Mouse (Mus musculus): Measurements from ENCODE around the gene Axl. TPM values are rescaled to one million over a fixed set of nuclear protein-coding genes. Genes with fewer than 3 reads are reported as not detected.
A peak's percentile ranks its signal among the peaks of the same experiment; 100 is the strongest.

Gene Axl
- polyA plus RNA-seq, 1 experiment from 2014 or later: 34.2 TPM

DNA sequence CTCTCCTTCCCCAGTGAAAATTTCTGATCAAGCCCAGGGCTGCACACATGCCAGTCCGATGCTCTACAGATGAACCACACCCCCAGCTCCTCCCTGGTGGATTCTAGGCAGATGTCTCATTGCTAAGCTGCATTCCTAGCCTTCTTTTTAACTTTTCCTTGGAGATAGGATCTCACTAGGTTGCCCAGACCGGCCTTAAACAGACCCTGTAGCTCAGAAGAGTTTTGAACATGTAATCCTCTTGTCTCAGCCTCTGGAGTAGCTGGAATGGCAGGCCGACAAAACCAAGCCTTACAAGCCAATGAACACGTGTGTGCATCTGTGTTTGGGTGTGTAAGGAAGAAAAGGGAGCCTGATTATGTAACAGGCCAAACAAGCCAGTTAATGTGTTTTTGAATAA, 7.8 kb downstream of the Axl start:
- WGBS: 50% methylated on average over 4 of the region's 4 CpGs
- no peak overlapping the region for H3K27ac ChIP-seq (ENCODE audit: low read depth, low read length)
- DNase-seq (ENCODE audit: low spot score) (no peak), ATAC-seq (replicated peaks; ENCODE audit: low FRiP score) (0 out of 2 replicates have a peak, but pooled peaks have one; percentile 25)
- H3K4me2 ChIP-seq: no peak overlapping the region
- H3K4me3 ChIP-seq (ENCODE audit: low read depth, low read length): no peak overlapping the region
- H3K36me3 ChIP-seq (ENCODE audit: control insufficient read depth, insufficient read depth, low read length): no peaks in the 10 kb centered on the region; the same call in 1 of the 2 replicates
- no peak overlapping the region for H3K9ac ChIP-seq (ENCODE audit: low read depth, low read length)
- no peaks in the 10 kb centered on the region for H3K9me3 ChIP-seq (ENCODE audit: control insufficient read depth, low read length)
- peaks cover 29% of the 10 kb centered on the region for H3K4me1 ChIP-seq (replicated peaks; ENCODE audit: control insufficient read depth, insufficient read depth, low read length)
- no peaks in the 10 kb centered on the region for H3K27me3 ChIP-seq (replicated peaks; ENCODE audit: control insufficient read depth, insufficient read depth, low read length)

GRCm38 (mm10) chr7:25780021-25780420, 8.5 kb downstream of the Axl start:
- H3K36me3 ChIP-seq (ENCODE audit: control insufficient read depth, insufficient read depth, low read length): no peaks in the 10 kb centered on the region; the same call in 1 of the 2 replicates
- no peak for ATAC-seq (replicated peaks; ENCODE audit: low FRiP score)
- WGBS: 84% methylated on average over 5 of the region's 5 CpGs

GRCm38 (mm10) chr7:25768229-25768628, 20.3 kb downstream of the Axl start:
- ATAC-seq (replicated peaks; ENCODE audit: low FRiP score): no peak
- H3K4me1 ChIP-seq (replicated peaks; ENCODE audit: control insufficient read depth, insufficient read depth, low read length): no peaks in the 10 kb centered on the region; the same call in 1 of the 2 replicates
- no peak overlapping the region for H3K9ac ChIP-seq (ENCODE audit: low read depth, low read length)
- H3K9me3 ChIP-seq (ENCODE audit: control insufficient read depth, low read length): no peaks in the 10 kb centered on the region
- no peak overlapping the region for H3K27ac ChIP-seq (ENCODE audit: low read depth, low read length)
- no peaks in the 10 kb centered on the region for H3K27me3 ChIP-seq (replicated peaks; ENCODE audit: control insufficient read depth, insufficient read depth, low read length)
- H3K36me3 ChIP-seq (ENCODE audit: control insufficient read depth, insufficient read depth, low read length): peaks cover 9% of the 10 kb centered on the region; the same call in 1 of the 2 replicates
- DNase-seq (ENCODE audit: low spot score): no peak
- H3K4me3 ChIP-seq (ENCODE audit: low read depth, low read length): no peak overlapping the region
- WGBS: 81% methylated on average over 5 of the region's 5 CpGs
- H3K4me2 ChIP-seq: no peak overlapping the region

More at GRCm38 (mm10) chr7:25780021-25780420, 8.5 kb downstream of the Axl start:
- H3K4me2 ChIP-seq: no peak overlapping the region
- H3K27me3 ChIP-seq (replicated peaks; ENCODE audit: control insufficient read depth, insufficient read depth, low read length): no peaks in the 10 kb centered on the region
- H3K4me3 ChIP-seq (ENCODE audit: low read depth, low read length): no peak overlapping the region
- no peak for DNase-seq (ENCODE audit: low spot score)
- peaks cover 29% of the 10 kb centered on the region for H3K4me1 ChIP-seq (replicated peaks; ENCODE audit: control insufficient read depth, insufficient read depth, low read length)
- H3K9me3 ChIP-seq (ENCODE audit: control insufficient read depth, low read length): no peaks in the 10 kb centered on the region
- no peak overlapping the region for H3K27ac ChIP-seq (ENCODE audit: low read depth, low read length)
- H3K9ac ChIP-seq (ENCODE audit: low read depth, low read length): no peak overlapping the region

- no peaks in the 10 kb centered on the region for H3K9me3 ChIP-seq (ENCODE audit: control insufficient read depth, low read length)
- DNase-seq (ENCODE audit: low spot score) (no peak), ATAC-seq (replicated peaks; ENCODE audit: low FRiP score) (no peak)
- H3K27me3 ChIP-seq (replicated peaks; ENCODE audit: control insufficient read depth, insufficient read depth, low read length): no peaks in the 10 kb centered on the region
- no peak overlapping the region for H3K9ac ChIP-seq (ENCODE audit: low read depth, low read length)
- H3K4me1 ChIP-seq (replicated peaks; ENCODE audit: control insufficient read depth, insufficient read depth, low read length): no peaks in the 10 kb centered on the region; the same call in 1 of the 2 replicates
- 75% methylated on average over 6 of the region's 6 CpGs for WGBS
- H3K4me3 ChIP-seq (ENCODE audit: low read depth, low read length): no peak overlapping the region
- H3K36me3 ChIP-seq (ENCODE audit: control insufficient read depth, insufficient read depth, low read length): peaks cover 9% of the 10 kb centered on the region; the same call in 1 of the 2 replicates
- no peak overlapping the region for H3K27ac ChIP-seq (ENCODE audit: low read depth, low read length)
- no peak overlapping the region for H3K4me2 ChIP-seq
These were observed 22.4 kb downstream of the Axl start for GRCm38 (mm10) chr7:25766108-25766507.

GRCm38 (mm10) chr7:25764221-25764620, 24.3 kb downstream of the Axl start:
- H3K4me1 ChIP-seq (replicated peaks; ENCODE audit: control insufficient read depth, insufficient read depth, low read length): no peaks in the 10 kb centered on the region; the same call in 1 of the 2 replicates
- H3K4me2 ChIP-seq: no peak overlapping the region
- no peaks in the 10 kb centered on the region for H3K9me3 ChIP-seq (ENCODE audit: control insufficient read depth, low read length)
- H3K9ac ChIP-seq (ENCODE audit: low read depth, low read length): no peak overlapping the region
- ATAC-seq (replicated peaks; ENCODE audit: low FRiP score): no peak
- DNase-seq (ENCODE audit: low spot score): no peak
- H3K36me3 ChIP-seq (ENCODE audit: control insufficient read depth, insufficient read depth, low read length): peaks cover 9% of the 10 kb centered on the region; the same call in 1 of the 2 replicates
- 52% methylated on average over 5 of the region's 5 CpGs for WGBS
- no peaks in the 10 kb centered on the region for H3K27me3 ChIP-seq (replicated peaks; ENCODE audit: control insufficient read depth, insufficient read depth, low read length)
- H3K27ac ChIP-seq (ENCODE audit: low read depth, low read length): no peak overlapping the region
- H3K4me3 ChIP-seq (ENCODE audit: low read depth, low read length): no peak overlapping the region

DNA sequence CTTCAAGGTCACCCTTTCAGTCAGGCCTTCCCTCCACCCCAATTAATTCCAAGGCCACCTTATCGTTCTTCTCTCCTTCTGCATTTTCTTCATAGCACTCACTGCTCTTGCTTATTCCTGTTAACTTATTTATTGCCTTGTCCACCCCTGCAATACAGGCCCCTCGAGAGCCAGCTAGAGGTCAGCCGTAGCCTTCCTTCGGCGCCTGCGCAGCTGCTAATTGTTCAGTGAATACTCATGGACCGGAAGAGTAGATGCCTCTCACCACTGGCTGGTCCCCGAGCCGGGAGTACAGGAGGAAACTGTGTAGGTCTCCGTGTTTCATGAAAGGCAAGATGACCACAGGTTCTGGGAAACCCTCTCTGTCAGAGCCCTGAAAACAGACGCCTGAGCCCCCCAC, 24.8 kb downstream of the Axl start:
- Histone ChIP-seq H3K4me1 (replicated peaks; ENCODE audit: control insufficient read depth, insufficient read depth, low read length) (no peaks in the 10 kb centered on the region; the same call in 1 of the 2 replicates), H3K9me3 (ENCODE audit: control insufficient read depth, low read length) (no peaks in the 10 kb centered on the region), H3K4me2 (no peak overlapping the region), H3K36me3 (ENCODE audit: control insufficient read depth, insufficient read depth, low read length) (peaks cover 9% of the 10 kb centered on the region; the same call in 1 of the 2 replicates), H3K27me3 (replicated peaks; ENCODE audit: control insufficient read depth, insufficient read depth, low read length) (no peaks in the 10 kb centered on the region), H3K4me3 (ENCODE audit: low read depth, low read length) (no peak overlapping the region), H3K9ac (ENCODE audit: low read depth, low read length) (no peak overlapping the region), H3K27ac (ENCODE audit: low read depth, low read length) (no peak overlapping the region)
- WGBS: 69% methylated on average over 11 of the region's 11 CpGs
- ATAC-seq (replicated peaks; ENCODE audit: low FRiP score): no peak
- no peak for DNase-seq (ENCODE audit: low spot score)

DNA sequence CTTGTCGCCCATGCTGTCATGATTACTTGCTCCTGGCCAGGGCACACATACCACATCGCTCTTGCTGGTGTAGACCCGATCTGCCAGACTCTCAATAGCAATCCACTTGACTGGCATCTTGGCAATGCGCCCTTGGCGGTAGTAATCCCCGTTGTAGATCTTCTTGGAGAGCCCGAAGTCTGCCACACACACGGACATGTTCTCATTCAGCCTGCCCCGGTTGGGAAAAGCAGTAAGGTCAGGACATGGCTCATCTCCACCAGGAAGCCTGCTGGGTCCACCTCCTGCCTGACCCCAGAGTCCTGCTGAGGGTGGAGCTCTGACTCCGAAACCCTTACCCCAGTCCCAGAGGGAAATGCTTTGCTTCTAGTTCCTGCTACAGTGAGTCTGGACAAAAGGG, 27.2 kb downstream of the Axl start:
- H3K4me2 ChIP-seq: no peak overlapping the region
- 88% methylated on average over 10 of the region's 10 CpGs for WGBS
- H3K27me3 ChIP-seq (replicated peaks; ENCODE audit: control insufficient read depth, insufficient read depth, low read length): no peaks in the 10 kb centered on the region
- H3K4me1 ChIP-seq (replicated peaks; ENCODE audit: control insufficient read depth, insufficient read depth, low read length): no peaks in the 10 kb centered on the region; the same call in 1 of the 2 replicates
- no peak overlapping the region for H3K4me3 ChIP-seq (ENCODE audit: low read depth, low read length)
- peaks cover 3% of the 10 kb centered on the region; the same call in 1 of the 2 replicates for H3K36me3 ChIP-seq (ENCODE audit: control insufficient read depth, insufficient read depth, low read length)
- ATAC-seq (replicated peaks; ENCODE audit: low FRiP score): no peak
- no peak overlapping the region for H3K9ac ChIP-seq (ENCODE audit: low read depth, low read length)
- DNase-seq (ENCODE audit: low spot score): no peak
- no peaks in the 10 kb centered on the region for H3K9me3 ChIP-seq (ENCODE audit: control insufficient read depth, low read length)
- H3K27ac ChIP-seq (ENCODE audit: low read depth, low read length): no peak overlapping the region

GRCm38 (mm10) chr7:25756011-25756410, 32.5 kb downstream of the Axl start:
- peaks cover 5% of the 10 kb centered on the region; the same call in 1 of the 2 replicates for H3K36me3 ChIP-seq (ENCODE audit: control insufficient read depth, insufficient read depth, low read length)
- no peaks in the 10 kb centered on the region for H3K9me3 ChIP-seq (ENCODE audit: control insufficient read depth, low read length)
- peak overlapping the region; percentile 100 for H3K9ac ChIP-seq (ENCODE audit: low read depth, low read length)
- peak; percentile 38 for ATAC-seq (replicated peaks; ENCODE audit: low FRiP score)
- H3K4me2 ChIP-seq: peak overlapping the region; percentile 98
- H3K27me3 ChIP-seq (replicated peaks; ENCODE audit: control insufficient read depth, insufficient read depth, low read length): no peaks in the 10 kb centered on the region
- H3K27ac ChIP-seq (ENCODE audit: low read depth, low read length): peak overlapping the region; percentile 97
- H3K4me1 ChIP-seq (replicated peaks; ENCODE audit: control insufficient read depth, insufficient read depth, low read length): peaks cover 18% of the 10 kb centered on the region
- peak; percentile 86 for DNase-seq (ENCODE audit: low spot score)
- H3K4me3 ChIP-seq (ENCODE audit: low read depth, low read length): peak overlapping the region; percentile 97
- 0% methylated on average over 18 of the region's 18 CpGs for WGBS

- Histone ChIP-seq H3K9ac (ENCODE audit: low read depth, low read length) (peak overlapping the region; percentile 100), H3K27me3 (replicated peaks; ENCODE audit: control insufficient read depth, insufficient read depth, low read length) (no peaks in the 10 kb centered on the region), H3K36me3 (ENCODE audit: control insufficient read depth, insufficient read depth, low read length) (peaks cover 9% of the 10 kb centered on the region), H3K4me3 (ENCODE audit: low read depth, low read length) (peak overlapping the region; percentile 97), H3K4me2 (peak overlapping the region; percentile 98), H3K9me3 (ENCODE audit: control insufficient read depth, low read length) (no peaks in the 10 kb centered on the region), H3K27ac (ENCODE audit: low read depth, low read length) (peak overlapping the region; percentile 97), H3K4me1 (replicated peaks; ENCODE audit: control insufficient read depth, insufficient read depth, low read length) (peaks cover 18% of the 10 kb centered on the region)
- WGBS: 0% methylated on average over 15 of the region's 15 CpGs
- ATAC-seq (replicated peaks; ENCODE audit: low FRiP score) (peak; percentile 61), DNase-seq (ENCODE audit: low spot score) (no peak)
These were observed 33.1 kb downstream of the Axl start for GRCm38 (mm10) chr7:25755468-25755833.

Measured in liver, embryonic 11.5 days (tissue).